Mouse (Mus musculus): ENCODE results near the gene Kcnh1.

- TF ChIP-seq CTCF (IDR thresholded peaks at IDR 0.05; ENCODE audit: extremely low read depth, insufficient read depth, insufficient read length, insufficient replicate concordance), result no peak
- no peak for TF ChIP-seq POLR2A (IDR thresholded peaks at IDR 0.05; ENCODE audit: low read depth, low read length)
Measured at GRCm38 (mm10) chr1:192392232-192392631, 201.7 kb downstream of the Kcnh1 start.
